Mouse (Mus musculus): ENCODE measurements around the gene Tac2.

The Tac2 gene

GRCm38 (mm10) chr10:127728437-127728836 lies 4.2 kb downstream of the Tac2 start:
- no peak for DNase-seq

GRCm38 (mm10) chr10:127730285-127730932 lies 6.1 kb downstream of the Tac2 start:
- DNase-seq: no peak

- no peak for DNase-seq
These were observed 6.6 kb downstream of the Tac2 start for GRCm38 (mm10) chr10:127730933-127731310.

- no peak for DNase-seq
These were observed 7.1 kb downstream of the Tac2 start for GRCm38 (mm10) chr10:127731397-127731796.

GRCm38 (mm10) chr10:127734434-127734833 lies 10.2 kb downstream of the Tac2 start:
- DNase-seq: no peak

- no peak for DNase-seq
These were observed 12.0 kb downstream of the Tac2 start for GRCm38 (mm10) chr10:127736266-127736665.

- DNase-seq: no peak
These were observed 12.6 kb downstream of the Tac2 start for GRCm38 (mm10) chr10:127736916-127737315.

GRCm38 (mm10) chr10:127737552-127737951 lies 13.3 kb downstream of the Tac2 start:
- DNase-seq: no peak

- DNase-seq: peak; percentile 28 to 29
These were observed 14.0 kb downstream of the Tac2 start for GRCm38 (mm10) chr10:127738151-127738882.

GRCm38 (mm10) chr10:127739083-127739660 lies 14.9 kb downstream of the Tac2 start, which contains the start of gene Zbtb39:
Zbtb39 (plus strand) TSS chr10:127739538.
- peak; percentile 79 to 81 for DNase-seq

- peak in 1 of 2 experiments; percentile 52 for DNase-seq
These were observed 15.4 kb downstream of the Tac2 start for GRCm38 (mm10) chr10:127739661-127740161.

- DNase-seq: peak; percentile 39 to 46
These were observed 20.4 kb downstream of the Tac2 start for GRCm38 (mm10) chr10:127744661-127745060.

GRCm38 (mm10) chr10:127745886-127746285 lies 21.6 kb downstream of the Tac2 start:
- no peak for DNase-seq

GRCm38 (mm10) chr10:127747254-127747653 lies 23.0 kb downstream of the Tac2 start:
- DNase-seq: no peak

GRCm38 (mm10) chr10:127748847-127749612 lies 24.8 kb downstream of the Tac2 start:
- no peak for DNase-seq

GRCm38 (mm10) chr10:127750136-127750777 lies 26.0 kb downstream of the Tac2 start:
- DNase-seq: no peak

- no peak for DNase-seq
These were observed 27.3 kb downstream of the Tac2 start, which contains the start of gene Gpr182 for GRCm38 (mm10) chr10:127751548-127751947. Gpr182 (minus strand) TSS chr10:127751732.

- no peak for DNase-seq
These were observed 30.4 kb downstream of the Tac2 start for GRCm38 (mm10) chr10:127754566-127755166.

GRCm38 (mm10) chr10:127755246-127755645 lies 31.0 kb downstream of the Tac2 start:
- no peak for DNase-seq

GRCm38 (mm10) chr10:127755770-127756468 lies 31.6 kb downstream of the Tac2 start:
- no peak for DNase-seq
